Mouse (Mus musculus) spleen, adult 2 months (tissue): Measurements from ENCODE around the gene Nme6.

Experiments used
- CTCF ChIP-seq: fragments of 200-500 bp; IDR thresholded peaks from 2 replicates; pipeline ENCODE4 v1.5.1; 2011; ENCODE audit warnings: mild to moderate bottlenecking, inconsistent platforms; ENCODE audit not compliant: insufficient read depth, insufficient read length, insufficient replicate concordance; ENCODE audit errors: extremely low read depth
- POLR2A ChIP-seq: fragments of 200-500 bp; IDR thresholded peaks from 2 replicates; pipeline ENCODE4 v1.6.1; 2011; ENCODE audit warnings: low read depth, low read length, inconsistent platforms

DNA sequence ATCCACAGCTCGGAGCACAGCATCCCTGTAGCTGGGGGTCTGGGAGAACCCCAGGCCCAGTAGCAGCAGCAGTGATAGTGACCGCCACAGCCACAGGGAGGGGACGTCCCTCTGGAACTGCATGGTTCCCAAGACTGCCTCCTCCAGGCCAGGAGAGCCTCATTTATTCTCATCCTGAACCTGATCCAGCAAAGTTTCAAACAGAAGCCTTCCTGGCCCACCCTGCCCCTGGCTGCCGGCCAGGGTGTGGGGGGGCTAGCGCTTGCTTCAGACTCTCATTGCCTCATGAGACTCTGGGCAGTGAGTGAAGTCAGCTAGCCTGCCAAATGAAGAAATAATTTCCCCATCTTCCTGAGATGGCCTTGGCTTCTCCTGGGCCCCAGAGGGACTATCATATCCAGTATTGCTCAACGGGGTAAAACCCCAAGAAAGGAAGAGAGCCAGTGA lies 16.8 kb downstream of the Nme6 start, which contains the start of gene Camp:
- TF ChIP-seq POLR2A (no peak), CTCF (no peak)
